Mouse (Mus musculus): ENCODE results near the gene Nop2. TPM values are rescaled to one million over a fixed set of nuclear protein-coding genes. Genes with fewer than 3 reads are reported as not detected.

The Nop2 gene
- polyA plus RNA-seq, 1 experiment from 2014 or later = 52.5 TPM

DNA sequence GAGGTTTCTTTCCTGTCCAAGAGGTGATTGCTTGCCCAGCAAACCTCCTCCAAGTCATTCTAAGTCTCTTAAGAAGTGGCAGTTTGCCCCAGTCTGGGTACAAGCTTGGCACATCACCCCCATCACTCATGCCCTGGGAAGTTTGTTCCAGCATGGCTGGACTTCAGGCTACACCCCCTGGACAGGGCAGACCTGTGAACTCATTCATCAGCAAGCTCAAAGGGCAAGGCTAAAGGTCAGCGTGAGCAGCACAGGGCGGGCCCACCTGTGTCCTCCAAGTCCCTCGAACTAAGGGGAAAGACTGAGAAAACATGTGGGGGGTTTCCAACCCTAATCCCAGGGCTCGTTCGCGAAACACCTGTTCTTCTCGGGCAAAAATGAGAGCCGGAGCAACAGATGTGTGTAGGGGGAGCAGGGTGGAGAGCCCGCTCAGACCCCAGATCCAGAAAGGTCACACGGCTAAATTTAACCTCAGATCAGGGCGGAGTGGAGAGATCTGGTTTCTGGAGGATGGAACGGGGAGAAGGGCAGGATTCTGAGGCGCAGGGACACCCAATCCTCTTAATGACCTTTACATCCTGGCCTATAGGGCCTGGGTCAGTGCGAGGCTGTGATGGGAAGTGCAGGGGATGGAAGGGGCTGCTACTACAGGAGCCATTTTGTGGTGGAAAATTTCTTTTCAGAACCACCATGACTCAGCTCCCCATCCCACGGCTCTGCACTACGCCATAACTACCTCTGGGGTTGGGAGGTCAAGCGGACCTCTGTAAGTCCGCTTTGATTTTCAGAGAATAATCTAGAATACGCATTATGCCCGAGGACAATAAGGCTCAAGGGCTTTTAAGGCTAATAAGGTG lies 32.3 kb downstream of the Nop2 start:
- peak overlapping the region; percentile 64 for H3K4me2 ChIP-seq (ENCODE audit: low read depth, low read length)
- no peaks in the 10 kb centered on the region for H3K27me3 ChIP-seq (ENCODE audit: control insufficient read depth, insufficient read depth, low read depth, low read length)
- ATAC-seq (ENCODE audit: low read depth) = no peak
- peak overlapping the region; percentile 89 for H3K27ac ChIP-seq (ENCODE audit: low read length)
- H3K4me3 ChIP-seq (ENCODE audit: low read length) = peak overlapping the region; percentile 85
- H3K4me1 ChIP-seq (replicated peaks; ENCODE audit: control insufficient read depth, insufficient read depth, low read length) = peaks cover 35% of the 10 kb centered on the region
- H3K9ac ChIP-seq (ENCODE audit: low read length) = peak overlapping the region; percentile 90
- no peaks in the 10 kb centered on the region for H3K9me3 ChIP-seq (ENCODE audit: control insufficient read depth, low read length)
- H3K36me3 ChIP-seq (ENCODE audit: control insufficient read depth, insufficient read depth, low read length) = peaks cover 30% of the 10 kb centered on the region
- WGBS = 3% methylated on average over 20 of the region's 20 CpGs

GRCm38 (mm10) chr6:125164672-125165327 lies 33.1 kb downstream of the Nop2 start:
- peak; percentile 6 for ATAC-seq (ENCODE audit: low read depth)

DNA sequence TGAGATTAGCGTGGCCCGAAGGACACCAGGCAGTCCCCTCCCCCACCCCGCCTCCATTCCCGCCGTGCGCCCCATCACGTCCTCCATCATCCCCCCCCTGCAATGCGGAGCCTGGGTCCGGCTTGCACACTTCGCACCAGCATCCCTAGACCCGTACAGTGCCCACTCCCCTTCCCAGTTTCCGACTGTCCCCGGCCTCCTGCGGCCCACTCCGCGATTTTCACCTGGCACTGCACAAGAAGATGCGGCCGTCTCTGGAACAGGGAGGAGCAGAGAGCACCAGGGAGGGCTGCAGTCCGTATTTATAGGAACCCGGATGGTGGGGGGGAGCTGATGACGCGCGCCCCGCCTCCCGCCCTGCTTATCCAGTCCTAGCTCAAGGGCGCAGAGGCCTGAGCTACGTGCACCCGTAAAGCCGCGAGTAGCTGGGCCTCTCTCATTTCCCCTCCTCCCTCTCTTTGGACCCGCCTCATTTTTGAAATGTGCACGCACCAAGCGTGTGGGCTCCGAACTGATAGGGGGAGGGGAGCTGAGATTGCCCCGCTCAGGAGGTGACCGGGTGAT lies 33.7 kb downstream of the Nop2 start:
- Histone ChIP-seq H3K27me3 (ENCODE audit: control insufficient read depth, insufficient read depth, low read depth, low read length) (no peaks in the 10 kb centered on the region), H3K9ac (ENCODE audit: low read length) (peak overlapping the region; percentile 90), H3K27ac (ENCODE audit: low read length) (peak overlapping the region; percentile 98), H3K36me3 (ENCODE audit: control insufficient read depth, insufficient read depth, low read length) (peaks cover 36% of the 10 kb centered on the region), H3K4me2 (ENCODE audit: low read depth, low read length) (peak overlapping the region; percentile 64), H3K4me3 (ENCODE audit: low read length) (peak overlapping the region; percentile 85), H3K9me3 (ENCODE audit: control insufficient read depth, low read length) (no peaks in the 10 kb centered on the region), H3K4me1 (replicated peaks; ENCODE audit: control insufficient read depth, insufficient read depth, low read length) (peaks cover 35% of the 10 kb centered on the region)
- peak; percentile 92 for ATAC-seq (ENCODE audit: low read depth)
- WGBS = under 1% methylated on average over 34 of the region's 36 CpGs

More at GRCm38 (mm10) chr6:125164672-125165327, 33.1 kb downstream of the Nop2 start:
- Histone ChIP-seq H3K9ac (ENCODE audit: low read length) (peak overlapping the region; percentile 90), H3K4me1 (replicated peaks; ENCODE audit: control insufficient read depth, insufficient read depth, low read length) (peaks cover 35% of the 10 kb centered on the region), H3K9me3 (ENCODE audit: control insufficient read depth, low read length) (no peaks in the 10 kb centered on the region), H3K27me3 (ENCODE audit: control insufficient read depth, insufficient read depth, low read depth, low read length) (no peaks in the 10 kb centered on the region), H3K4me2 (ENCODE audit: low read depth, low read length) (peak overlapping the region; percentile 64), H3K27ac (ENCODE audit: low read length) (peak overlapping the region; percentile 89), H3K4me3 (ENCODE audit: low read length) (peak overlapping the region; percentile 85), H3K36me3 (ENCODE audit: control insufficient read depth, insufficient read depth, low read length) (peaks cover 34% of the 10 kb centered on the region)
- WGBS = under 1% methylated on average over 39 of the region's 39 CpGs

- Histone ChIP-seq H3K36me3 (ENCODE audit: control insufficient read depth, insufficient read depth, low read length) (peaks cover 38% of the 10 kb centered on the region), H3K4me2 (ENCODE audit: low read depth, low read length) (peak within 1 kb of the TSS; percentile 64), H3K27ac (ENCODE audit: low read length) (peak within 1 kb of the TSS; percentile 98), H3K9ac (ENCODE audit: low read length) (peak within 1 kb of the TSS; percentile 90), H3K9me3 (ENCODE audit: control insufficient read depth, low read length) (no peaks in the 10 kb centered on the region), H3K4me3 (ENCODE audit: low read length) (peak within 1 kb of the TSS; percentile 85), H3K27me3 (ENCODE audit: control insufficient read depth, insufficient read depth, low read depth, low read length) (no peaks in the 10 kb centered on the region), H3K4me1 (replicated peaks; ENCODE audit: control insufficient read depth, insufficient read depth, low read length) (peaks cover 35% of the 10 kb centered on the region)
- WGBS = 0% methylated on average over 18 of the region's 18 CpGs
- peak; percentile 83 for ATAC-seq (ENCODE audit: low read depth)
Observed at GRCm38 (mm10) chr6:125166051-125166751, 34.5 kb downstream of the Nop2 start, which contains the start of gene Gapdh. Gapdh (minus strand) TSS chr6:125166467.

DNA sequence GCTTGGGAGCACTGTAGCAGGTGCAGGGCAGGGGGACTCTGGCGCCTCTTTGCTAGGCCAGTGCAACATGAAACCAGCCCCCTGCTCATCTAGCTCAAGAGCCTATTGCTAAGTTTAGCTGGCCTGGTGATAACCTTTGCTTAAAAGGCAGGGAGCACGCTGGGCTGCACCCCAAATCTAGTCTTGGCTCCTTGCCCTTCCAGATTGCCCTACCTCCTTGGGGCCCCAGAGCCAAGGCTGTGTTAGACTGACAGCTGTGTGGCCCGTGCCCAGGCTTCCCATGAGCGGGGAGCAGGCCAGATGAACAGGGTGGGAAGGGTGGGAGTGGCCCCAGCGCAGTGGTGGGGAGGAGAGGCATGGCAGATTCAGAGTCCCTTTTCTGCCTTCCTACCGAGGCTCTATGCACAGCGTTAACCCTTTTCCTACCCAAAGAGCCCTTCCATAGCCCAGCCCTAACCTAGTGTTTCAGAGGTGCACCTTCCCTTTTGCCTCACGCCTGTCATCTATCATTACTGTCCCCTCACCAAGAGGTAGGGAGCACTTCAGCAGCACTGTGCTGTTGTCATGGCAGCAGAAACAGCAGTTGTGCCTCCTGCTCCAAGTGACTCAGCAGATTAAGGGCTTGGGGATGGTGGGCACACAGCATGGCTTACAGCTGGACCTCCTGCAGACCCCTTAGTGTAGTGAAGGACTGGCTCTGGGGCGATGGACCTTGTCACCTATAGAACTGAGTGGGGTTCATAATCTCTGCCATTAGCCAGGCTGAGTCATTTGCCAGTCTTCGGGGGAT lies 35.3 kb downstream of the Nop2 start:
- ATAC-seq (ENCODE audit: low read depth) = peak; percentile 19
- H3K27ac ChIP-seq (ENCODE audit: low read length) = peak overlapping the region; percentile 98
- no peaks in the 10 kb centered on the region for H3K27me3 ChIP-seq (ENCODE audit: control insufficient read depth, insufficient read depth, low read depth, low read length)
- H3K36me3 ChIP-seq (ENCODE audit: control insufficient read depth, insufficient read depth, low read length) = peaks cover 42% of the 10 kb centered on the region
- WGBS = 21% methylated on average over 10 of the region's 10 CpGs
- H3K4me2 ChIP-seq (ENCODE audit: low read depth, low read length) = peak overlapping the region; percentile 64
- H3K4me3 ChIP-seq (ENCODE audit: low read length) = peak overlapping the region; percentile 85
- peak overlapping the region; percentile 68 for H3K9ac ChIP-seq (ENCODE audit: low read length)
- H3K4me1 ChIP-seq (replicated peaks; ENCODE audit: control insufficient read depth, insufficient read depth, low read length) = peaks cover 32% of the 10 kb centered on the region
- no peaks in the 10 kb centered on the region for H3K9me3 ChIP-seq (ENCODE audit: control insufficient read depth, low read length)

DNA sequence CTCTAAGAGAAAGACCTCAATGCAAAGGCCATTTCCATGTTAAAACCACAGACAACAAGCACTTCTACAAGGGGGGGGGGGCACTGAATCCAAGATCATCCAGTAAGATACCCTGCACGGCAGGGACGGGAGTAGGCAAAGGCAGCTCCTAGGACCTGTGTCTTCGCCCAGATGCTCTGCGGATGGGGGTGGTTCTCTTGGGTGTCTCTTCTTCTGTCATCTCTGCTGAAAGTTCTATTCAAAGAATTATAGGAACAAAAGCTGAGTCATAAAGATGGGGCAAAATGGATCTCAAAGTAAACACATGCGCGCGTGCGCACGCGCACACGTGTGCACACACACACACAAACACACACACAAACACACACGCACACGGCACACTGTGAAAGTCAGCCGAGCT lies 36.4 kb downstream of the Nop2 start:
- ATAC-seq (ENCODE audit: low read depth) = no peak
- H3K27ac ChIP-seq (ENCODE audit: low read length) = no peak overlapping the region; the same call in 1 of the 2 replicates
- no peaks in the 10 kb centered on the region for H3K27me3 ChIP-seq (ENCODE audit: control insufficient read depth, insufficient read depth, low read depth, low read length)
- H3K36me3 ChIP-seq (ENCODE audit: control insufficient read depth, insufficient read depth, low read length) = peaks cover 52% of the 10 kb centered on the region
- H3K4me2 ChIP-seq (ENCODE audit: low read depth, low read length) = no peak overlapping the region
- H3K9ac ChIP-seq (ENCODE audit: low read length) = no peak overlapping the region
- H3K4me3 ChIP-seq (ENCODE audit: low read length) = no peak overlapping the region
- WGBS = 86% methylated on average over 14 of the region's 14 CpGs
- H3K9me3 ChIP-seq (ENCODE audit: control insufficient read depth, low read length) = no peaks in the 10 kb centered on the region
- peaks cover 32% of the 10 kb centered on the region for H3K4me1 ChIP-seq (replicated peaks; ENCODE audit: control insufficient read depth, insufficient read depth, low read length)

GRCm38 (mm10) chr6:125170194-125170593 lies 38.5 kb downstream of the Nop2 start:
- no peak overlapping the region for H3K4me2 ChIP-seq (ENCODE audit: low read depth, low read length)
- H3K36me3 ChIP-seq (ENCODE audit: control insufficient read depth, insufficient read depth, low read length) = peaks cover 71% of the 10 kb centered on the region
- H3K27me3 ChIP-seq (ENCODE audit: control insufficient read depth, insufficient read depth, low read depth, low read length) = no peaks in the 10 kb centered on the region
- no peak overlapping the region for H3K9ac ChIP-seq (ENCODE audit: low read length)
- 73% methylated on average over 6 of the region's 6 CpGs for WGBS
- H3K4me1 ChIP-seq (replicated peaks; ENCODE audit: control insufficient read depth, insufficient read depth, low read length) = peaks cover 19% of the 10 kb centered on the region
- H3K9me3 ChIP-seq (ENCODE audit: control insufficient read depth, low read length) = no peaks in the 10 kb centered on the region
- ATAC-seq (ENCODE audit: low read depth) = no peak
- no peak overlapping the region for H3K27ac ChIP-seq (ENCODE audit: low read length)
- H3K4me3 ChIP-seq (ENCODE audit: low read length) = no peak overlapping the region

DNA sequence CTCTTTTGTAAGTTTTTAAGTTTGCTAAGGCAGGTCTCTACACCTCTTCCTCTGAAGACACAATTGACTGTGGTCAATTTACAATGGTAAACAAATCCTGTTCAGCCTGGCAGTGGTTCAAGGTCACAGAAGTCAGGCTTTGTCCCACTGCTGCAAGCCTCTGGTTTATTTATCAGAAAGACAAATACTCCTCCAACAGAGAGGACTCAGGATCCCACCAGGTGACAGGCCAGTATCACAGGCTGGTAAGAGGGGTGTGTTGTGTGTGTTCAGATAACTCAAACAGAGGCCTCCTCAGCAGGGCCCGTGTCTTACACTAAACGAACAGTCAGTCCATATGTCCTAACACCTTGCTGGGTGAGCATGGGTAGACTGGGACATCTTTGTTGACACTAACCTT lies 40.8 kb downstream of the Nop2 start:
- no peak overlapping the region for H3K4me3 ChIP-seq (ENCODE audit: low read length)
- ATAC-seq (ENCODE audit: low read depth) = no peak
- peaks cover 4% of the 10 kb centered on the region for H3K4me1 ChIP-seq (replicated peaks; ENCODE audit: control insufficient read depth, insufficient read depth, low read length)
- peaks cover 92% of the 10 kb centered on the region for H3K36me3 ChIP-seq (ENCODE audit: control insufficient read depth, insufficient read depth, low read length)
- WGBS = 46% methylated on average over 2 of the region's 2 CpGs
- H3K4me2 ChIP-seq (ENCODE audit: low read depth, low read length) = no peak overlapping the region
- no peaks in the 10 kb centered on the region for H3K27me3 ChIP-seq (ENCODE audit: control insufficient read depth, insufficient read depth, low read depth, low read length)
- H3K27ac ChIP-seq (ENCODE audit: low read length) = no peak overlapping the region
- H3K9me3 ChIP-seq (ENCODE audit: control insufficient read depth, low read length) = no peaks in the 10 kb centered on the region
- H3K9ac ChIP-seq (ENCODE audit: low read length) = no peak overlapping the region
